Mouse (Mus musculus) cerebellum, adult 11-12 months (tissue): ENCODE data around the gene Mrps21.

ENCODE experiments used
- DNase-seq: peaks from one replicate; pipeline ENCODE4 v3.0.0; 2022

Mrps21 gene

DNA sequence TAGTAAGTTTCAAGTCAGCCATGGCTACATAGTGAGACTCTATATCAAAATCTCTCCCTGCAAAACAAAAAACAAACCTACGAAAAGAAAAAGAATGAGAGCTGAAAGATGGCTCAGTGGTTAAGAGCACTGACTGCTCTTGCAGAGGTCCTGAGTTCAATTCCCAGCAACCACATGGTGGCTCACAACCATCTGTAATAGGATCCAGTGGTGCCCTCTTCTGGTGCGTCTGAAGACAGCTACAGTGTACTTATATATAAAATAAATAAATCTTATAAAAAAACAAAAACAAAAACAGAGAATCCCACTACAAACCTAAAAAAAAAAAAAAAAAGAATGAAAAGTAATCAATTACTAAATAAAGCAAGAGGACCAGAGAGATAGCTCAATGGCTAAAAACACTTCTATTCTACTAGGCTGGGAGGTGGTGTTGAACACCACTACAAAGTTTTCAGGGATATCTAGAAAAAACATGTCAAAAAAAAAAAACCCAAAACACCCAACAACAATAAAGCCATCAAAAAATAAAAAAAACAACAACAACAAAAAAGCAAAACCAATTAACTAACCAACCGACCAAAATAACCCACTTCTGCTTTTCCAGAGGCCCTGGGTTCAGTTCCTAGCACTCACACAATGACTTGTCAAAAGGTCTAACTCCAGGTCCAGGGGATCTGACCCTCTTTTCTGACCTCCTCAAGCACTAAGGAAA is 28.7 kb downstream of the Mrps21 start:
- no peak for DNase-seq

DNA sequence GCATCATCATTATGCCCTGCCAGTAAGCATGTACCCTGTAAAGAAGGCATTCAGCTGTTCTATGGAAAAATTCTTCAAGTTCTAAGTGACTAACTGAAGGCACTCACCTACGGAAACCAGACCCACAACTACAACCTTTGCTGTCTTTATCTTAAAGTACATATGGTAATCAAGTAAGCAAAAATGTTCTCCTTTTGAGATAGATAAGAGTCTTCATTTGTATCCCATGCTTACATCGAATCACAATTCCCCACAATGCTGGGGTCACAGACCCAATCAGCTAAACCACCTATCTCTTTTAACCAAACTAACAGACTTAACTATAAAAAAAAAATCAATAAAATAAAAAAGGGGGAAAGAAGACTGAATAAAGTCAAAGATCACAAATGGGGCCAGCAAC is 32.1 kb downstream of the Mrps21 start:
- no peak for DNase-seq

DNA sequence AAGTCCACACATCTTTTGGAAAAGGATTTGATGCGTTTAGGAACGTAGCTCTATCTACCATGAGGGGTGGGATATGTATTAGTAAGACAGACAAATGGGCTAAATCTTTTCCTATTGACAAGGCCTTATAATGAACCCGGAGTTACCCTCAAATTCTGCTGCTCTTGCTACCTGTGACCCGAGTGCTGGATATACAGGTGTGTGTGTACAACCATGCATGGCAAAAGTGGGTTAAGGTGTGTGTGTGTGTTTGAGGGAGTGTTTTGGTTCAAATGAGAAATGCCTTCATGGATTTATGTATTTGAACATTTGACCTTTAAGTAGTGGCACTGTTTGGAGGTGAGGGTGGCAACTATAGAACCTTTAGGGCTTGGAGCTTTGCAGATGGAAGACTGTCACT is 42.3 kb downstream of the Mrps21 start:
- no peak for DNase-seq

DNA sequence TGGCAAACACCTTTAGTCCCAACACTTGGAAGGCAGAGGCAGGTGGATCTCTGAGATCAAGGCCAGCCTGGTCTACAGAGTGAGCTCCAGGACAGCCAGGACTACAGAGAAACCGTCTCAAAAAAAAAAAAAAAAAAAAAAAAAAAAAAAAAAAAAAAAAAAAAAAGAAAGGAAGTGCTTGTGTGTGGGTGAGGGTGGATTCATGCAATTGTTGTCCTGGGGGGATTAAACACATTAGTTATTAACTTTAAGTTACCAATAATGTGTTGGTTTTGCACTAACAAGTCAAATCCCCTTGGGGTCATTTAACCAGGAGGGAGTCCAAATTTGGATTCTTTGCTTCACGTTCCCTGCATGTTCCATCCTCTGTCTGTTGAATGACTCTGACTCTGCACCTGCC is 45.0 kb downstream of the Mrps21 start:
- no peak for DNase-seq

DNA sequence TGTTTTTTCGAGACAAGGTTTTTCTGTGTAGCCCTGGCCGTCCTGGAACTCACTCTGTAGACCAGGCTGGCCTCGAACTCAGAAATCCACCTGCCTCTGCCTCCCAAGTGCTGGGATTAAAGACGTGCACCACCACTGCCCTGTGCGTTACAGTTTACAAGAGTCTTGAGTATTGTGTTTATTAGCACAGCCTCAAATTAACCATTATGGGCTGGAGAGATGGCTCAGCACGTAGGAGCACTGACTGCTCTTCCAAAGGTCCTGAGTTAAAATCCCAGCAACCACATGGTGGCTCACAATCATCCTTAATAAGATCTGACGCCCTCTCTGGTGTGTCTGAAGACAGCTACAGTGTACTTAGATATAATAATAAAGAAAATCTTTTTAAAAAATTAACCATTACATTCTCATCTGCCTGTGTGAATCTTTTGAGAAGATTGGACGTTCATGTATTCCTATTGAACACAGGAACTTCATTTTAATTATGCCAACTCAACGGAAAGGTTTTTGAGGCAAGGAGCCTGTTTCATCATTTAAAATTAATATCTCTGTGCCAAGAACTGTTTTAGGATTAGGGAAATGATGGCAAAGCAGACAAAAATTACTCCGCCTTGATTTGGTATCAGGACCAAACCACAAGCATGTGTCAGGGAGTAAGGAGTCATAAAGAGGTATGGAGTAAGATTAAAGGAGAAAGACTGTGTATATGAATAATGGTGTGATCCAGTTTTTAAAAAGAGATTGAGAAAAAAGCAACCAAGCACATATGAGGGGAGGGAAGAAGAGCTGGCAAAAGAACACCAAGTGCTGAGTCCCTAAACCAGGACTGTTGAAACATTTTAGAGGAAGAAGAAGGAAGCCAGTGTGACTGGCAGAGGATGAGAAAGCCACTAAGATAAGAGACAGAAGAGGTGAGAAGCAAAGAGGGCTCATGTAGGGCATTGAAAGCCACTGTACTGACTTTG is 51.0 kb downstream of the Mrps21 start:
- no peak for DNase-seq

DNA sequence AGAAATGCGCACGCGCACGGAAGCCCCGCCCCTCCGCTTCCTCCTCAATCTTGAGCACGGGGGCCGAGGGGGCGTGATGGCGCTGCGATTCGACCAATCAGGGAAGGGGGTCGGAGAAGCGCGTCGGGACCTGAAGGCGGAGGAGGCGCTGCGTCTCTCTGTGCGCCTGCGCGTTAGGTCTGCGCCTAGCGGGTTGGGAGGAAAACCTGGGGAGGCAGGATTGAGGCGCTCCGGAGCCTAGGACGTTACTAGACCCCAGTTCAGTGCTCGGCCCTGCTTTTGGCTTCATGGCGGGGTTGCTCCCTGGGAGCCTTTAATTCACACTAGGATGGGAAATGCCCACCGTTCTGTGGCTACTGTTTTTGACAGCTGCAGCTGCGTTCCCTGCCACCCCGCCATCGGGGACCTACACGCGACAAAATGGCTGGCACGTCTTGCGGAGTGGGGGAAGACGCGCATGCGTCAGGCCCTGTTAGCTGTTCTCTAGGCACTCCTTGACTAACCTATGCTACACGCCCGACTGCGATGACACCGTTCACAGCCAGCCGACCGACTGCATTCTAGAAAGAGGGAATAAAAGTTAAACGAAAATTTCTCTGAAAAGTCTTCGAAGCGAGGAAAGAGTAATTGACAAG is 51.9 kb downstream of the Mrps21 start:
- DNase-seq, result peak; percentile 100

DNA sequence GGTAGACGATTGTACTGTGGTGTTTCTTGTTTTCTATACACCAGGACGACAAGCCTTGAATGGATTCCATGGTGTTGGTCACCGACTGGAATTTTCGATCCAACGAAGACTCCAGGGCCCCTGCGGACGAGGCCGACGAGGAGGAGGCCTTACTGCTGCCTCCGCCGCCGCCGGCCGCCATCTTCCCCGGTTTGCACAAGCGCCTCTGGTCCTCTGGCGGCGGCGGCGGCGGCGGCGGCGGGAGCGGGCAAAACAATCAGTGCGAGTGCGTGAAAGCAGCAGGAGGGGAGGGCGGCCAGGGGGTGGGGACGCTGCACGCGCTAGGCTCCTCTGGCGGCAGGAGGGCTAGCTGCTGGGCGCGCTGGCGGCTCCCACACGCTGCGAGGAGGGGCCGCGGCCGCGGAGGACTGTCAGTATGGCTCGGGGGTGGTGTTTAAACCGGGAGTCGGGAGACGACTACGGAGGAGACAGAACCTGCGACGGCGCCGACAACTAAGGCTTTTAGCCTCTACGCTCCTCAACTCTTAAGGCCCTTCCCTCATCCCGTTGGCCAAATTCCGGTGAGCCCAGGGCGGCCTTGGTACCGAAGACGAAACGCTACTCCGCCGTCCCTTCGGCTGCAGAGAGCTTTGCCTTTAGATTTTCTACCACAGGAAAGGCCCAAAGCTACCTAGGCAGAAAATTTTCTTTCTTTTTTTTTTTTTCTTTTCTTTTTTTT is 52.6 kb downstream of the Mrps21 start, which contains the start of gene Rprd2:
TSS of gene Rprd2 (minus strand) at position 293 of the 718 bp plus-strand sequence.
- DNase-seq, result peak; percentile 83

DNA sequence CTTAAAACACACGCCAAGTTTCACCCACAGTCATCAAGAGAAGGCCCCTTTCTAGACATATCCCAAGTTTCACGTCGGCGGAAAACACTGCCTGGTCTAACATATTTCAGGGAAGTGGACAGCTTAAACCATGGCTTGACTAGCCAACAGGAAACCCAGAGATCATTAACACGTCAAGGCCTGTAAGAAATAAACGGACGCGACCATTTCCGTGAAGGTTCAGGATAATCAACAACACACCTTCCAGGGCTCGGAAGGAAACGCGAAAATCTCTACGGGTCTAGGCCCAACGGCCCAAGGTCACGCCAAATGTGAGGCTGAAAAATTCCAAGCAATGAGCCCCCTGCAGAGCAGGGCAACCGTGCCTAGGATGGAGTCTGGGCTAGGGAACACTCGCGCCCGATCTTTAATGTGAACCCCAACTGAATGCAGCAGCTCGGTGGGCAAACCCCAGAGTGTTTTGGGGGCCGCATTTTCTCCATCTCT is 53.2 kb downstream of the Mrps21 start:
- peak; percentile 69 for DNase-seq

DNA sequence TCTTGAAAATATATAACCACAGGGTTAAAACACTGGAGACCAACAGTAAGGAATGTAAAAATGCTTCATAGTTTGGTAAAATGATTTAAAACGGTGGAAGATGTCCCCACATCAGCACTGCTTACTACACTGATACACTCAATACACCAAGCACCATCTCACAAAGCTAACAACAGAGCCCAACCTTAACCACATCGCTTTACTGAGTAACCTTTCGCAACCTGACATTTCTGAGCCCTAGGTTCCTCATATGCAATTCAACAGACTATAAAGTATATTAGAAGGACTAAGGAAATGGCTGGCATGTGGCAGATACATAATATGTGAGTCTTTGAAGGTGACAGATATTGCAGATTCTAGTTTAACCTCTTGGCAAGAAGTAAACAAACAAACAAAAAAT is 54.6 kb downstream of the Mrps21 start:
- DNase-seq, result no peak
